Mouse (Mus musculus) v-Abl transformed pro-B cells (cell line): ENCODE measurements around the gene Trim65.
"Not testable (repeated sequence)": the region's sequence is repeated elsewhere in the genome, so short reads cannot be mapped to it uniquely, and the experiment has no call there.

ENCODE experiments used
- in situ Hi-C, 2 experiments: fragments of 400-800 bp; cut with MboI; formaldehyde crosslinking; loops; one replicate each; pipeline ENCODE4 v1.15.1; 2025; ENCODE audit not compliant: unreplicated experiment in 2 of 2

Gene Trim65

GRCm38 (mm10) chr11:116142211-116142991 lies 11.5 kb upstream of the Trim65 start:
- in situ Hi-C loops, result loop anchor here (10.0 kb wide), 3 partner anchors 62 to 322 kb away; partner anchors contain the start of gene Qrich2 (in 1 of the 2)

GRCm38 (mm10) chr11:116138468-116139138 lies 7.7 kb upstream of the Trim65 start, which contains the start of gene Mrpl38:
Mrpl38 (minus strand) TSS chr11:116138868.
- in situ Hi-C loops, result loop anchor here in 1 of 2 experiments (10.0 kb wide), 1 partner anchor 166 kb away; the partner anchor contains the start of gene Exoc7

- in situ Hi-C loops, result loop anchor here in 1 of 2 experiments (10.0 kb wide), 1 partner anchor 167 kb away; the partner anchor contains the start of gene Exoc7
These were observed 7.2 kb upstream of the Trim65 start for GRCm38 (mm10) chr11:116138096-116138467.

GRCm38 (mm10) chr11:116134171-116134570 lies 3.2 kb upstream of the Trim65 start:
- in situ Hi-C loops, result loop anchor here (5.0 to 10.0 kb wide), 3 partner anchors 47 to 171 kb away; partner anchors contain the start of genes Wbp2 (in 2 of the 2), Exoc7 (in 1 of the 2) and H3f3b (in 1 of the 2)

- in situ Hi-C loops, result loop anchor here (5.0 to 10.0 kb wide), 3 partner anchors 46 to 171 kb away; partner anchors contain the start of genes Wbp2 (in 2 of the 2), Exoc7 (in 1 of the 2) and H3f3b (in 1 of the 2)
These were observed 2.6 kb upstream of the Trim65 start for GRCm38 (mm10) chr11:116133497-116133896.

- in situ Hi-C loops, result loop anchor here (5.0 to 10.0 kb wide), 3 partner anchors 45 to 172 kb away; partner anchors contain the start of genes Wbp2 (in 2 of the 2), Exoc7 (in 1 of the 2) and H3f3b (in 1 of the 2)
These were observed 1.7 kb upstream of the Trim65 start for GRCm38 (mm10) chr11:116132366-116133333.

- in situ Hi-C loops, result loop anchor here (5.0 to 10.0 kb wide), 3 partner anchors 44 to 173 kb away; partner anchors contain the start of genes Wbp2 (in 2 of the 2), Exoc7 (in 1 of the 2) and H3f3b (in 1 of the 2)
These were observed 632 bp upstream of the Trim65 start for GRCm38 (mm10) chr11:116131349-116132170.

- in situ Hi-C loops, result loop anchor here (5.0 to 10.0 kb wide), 3 partner anchors 43 to 175 kb away; partner anchors contain the start of genes Wbp2 (in 2 of the 2), Exoc7 (in 1 of the 2) and H3f3b (in 1 of the 2)
These were observed 888 bp downstream of the Trim65 start for GRCm38 (mm10) chr11:116129993-116130487.

GRCm38 (mm10) chr11:116129091-116129790 lies 1.7 kb downstream of the Trim65 start:
- in situ Hi-C loops, result no loop called here

- in situ Hi-C loops, result no loop called here
These were observed 2.9 kb downstream of the Trim65 start for GRCm38 (mm10) chr11:116127986-116128385.

GRCm38 (mm10) chr11:116127156-116127980 lies 3.6 kb downstream of the Trim65 start, which contains the start of gene Trim47:
Trim47 (minus strand) TSS chr11:116127210.
- in situ Hi-C loops, result no loop called here

GRCm38 (mm10) chr11:116126261-116126660 lies 4.7 kb downstream of the Trim65 start:
- in situ Hi-C loops, result no loop called here

GRCm38 (mm10) chr11:116121731-116122245 lies 9.1 kb downstream of the Trim65 start:
- in situ Hi-C loops, result not testable (repeated sequence)

- in situ Hi-C loops, result no loop called here
These were observed 13.1 kb downstream of the Trim65 start for GRCm38 (mm10) chr11:116117819-116118218.

GRCm38 (mm10) chr11:116117241-116117640 lies 13.7 kb downstream of the Trim65 start:
- in situ Hi-C loops, result no loop called here

- in situ Hi-C loops, result no loop called here
These were observed 19.2 kb downstream of the Trim65 start for GRCm38 (mm10) chr11:116111611-116112203.
